Mouse (Mus musculus): Measurements from ENCODE around the gene Trim2. TPM values are rescaled to one million over a fixed set of nuclear protein-coding genes. Genes with fewer than 3 reads are reported as not detected.

Gene Trim2
- polyA plus RNA-seq, 1 experiment from 2014 or later = 8.0 TPM

- Histone ChIP-seq H3K27ac (no peak overlapping the region), H3K36me3 (no peaks in the 10 kb centered on the region), H3K9me3 (no peaks in the 10 kb centered on the region), H3K4me1 (peaks cover 18% of the 10 kb centered on the region; the same call in 1 of the 2 replicates), H3K4me3 (no peak overlapping the region), H3K27me3 (ENCODE audit: insufficient read depth, poor library complexity, severe bottlenecking) (peaks cover 12% of the 10 kb centered on the region; the same call in 1 of the 2 replicates)
- DNase-seq (ENCODE audit: low spot score) = no peak
- 30% methylated on average over 2 of the region's 2 CpGs for WGBS
These were observed 87.4 kb downstream of the Trim2 start for GRCm38 (mm10) chr3:84219166-84219710.

GRCm38 (mm10) chr3:84218498-84218897 is 88.2 kb downstream of the Trim2 start:
- 68% methylated on average over 2 of the region's 2 CpGs for WGBS
- peaks cover 18% of the 10 kb centered on the region; the same call in 1 of the 2 replicates for H3K4me1 ChIP-seq
- DNase-seq (ENCODE audit: low spot score) = no peak
- H3K27ac ChIP-seq = no peak overlapping the region
- H3K4me3 ChIP-seq = no peak overlapping the region
- H3K36me3 ChIP-seq = no peaks in the 10 kb centered on the region
- peaks cover 12% of the 10 kb centered on the region; the same call in 1 of the 2 replicates for H3K27me3 ChIP-seq (ENCODE audit: insufficient read depth, poor library complexity, severe bottlenecking)
- no peaks in the 10 kb centered on the region for H3K9me3 ChIP-seq

GRCm38 (mm10) chr3:84217961-84218351 is 88.7 kb downstream of the Trim2 start:
- Histone ChIP-seq H3K9me3 (no peaks in the 10 kb centered on the region), H3K27ac (no peak overlapping the region), H3K27me3 (ENCODE audit: insufficient read depth, poor library complexity, severe bottlenecking) (peaks cover 12% of the 10 kb centered on the region; the same call in 1 of the 2 replicates), H3K36me3 (no peaks in the 10 kb centered on the region), H3K4me1 (peaks cover 18% of the 10 kb centered on the region; the same call in 1 of the 2 replicates), H3K4me3 (no peak overlapping the region)
- no peak for DNase-seq (ENCODE audit: low spot score)
- 50% methylated on average over 4 of the region's 4 CpGs for WGBS

GRCm38 (mm10) chr3:84217118-84217960 is 89.3 kb downstream of the Trim2 start:
- Histone ChIP-seq H3K4me1 (peaks cover 18% of the 10 kb centered on the region; the same call in 1 of the 2 replicates), H3K4me3 (no peak overlapping the region), H3K27ac (no peak overlapping the region), H3K9me3 (no peaks in the 10 kb centered on the region), H3K27me3 (ENCODE audit: insufficient read depth, poor library complexity, severe bottlenecking) (peaks cover 12% of the 10 kb centered on the region; the same call in 1 of the 2 replicates), H3K36me3 (no peaks in the 10 kb centered on the region)
- DNase-seq (ENCODE audit: low spot score) = no peak
- WGBS = 64% methylated on average over 12 of the region's 12 CpGs

GRCm38 (mm10) chr3:84215743-84216360 is 90.8 kb downstream of the Trim2 start:
- Histone ChIP-seq H3K36me3 (no peaks in the 10 kb centered on the region), H3K27me3 (ENCODE audit: insufficient read depth, poor library complexity, severe bottlenecking) (peaks cover 12% of the 10 kb centered on the region; the same call in 1 of the 2 replicates), H3K9me3 (no peaks in the 10 kb centered on the region), H3K4me3 (no peak overlapping the region), H3K4me1 (peaks cover 14% of the 10 kb centered on the region; the same call in 1 of the 2 replicates), H3K27ac (no peak overlapping the region)
- WGBS = 81% methylated on average over 15 of the region's 15 CpGs
- no peak for DNase-seq (ENCODE audit: low spot score)

- WGBS = 71% methylated on average over 9 of the region's 9 CpGs
- no peak for DNase-seq (ENCODE audit: low spot score)
- no peak overlapping the region for H3K4me3 ChIP-seq
- H3K27me3 ChIP-seq (ENCODE audit: insufficient read depth, poor library complexity, severe bottlenecking) = peaks cover 12% of the 10 kb centered on the region; the same call in 1 of the 2 replicates
- peaks cover 10% of the 10 kb centered on the region; the same call in 1 of the 2 replicates for H3K4me1 ChIP-seq
- H3K36me3 ChIP-seq = no peaks in the 10 kb centered on the region
- H3K9me3 ChIP-seq = no peaks in the 10 kb centered on the region
- H3K27ac ChIP-seq = no peak overlapping the region
These were observed 91.4 kb downstream of the Trim2 start for GRCm38 (mm10) chr3:84215253-84215652.

GRCm38 (mm10) chr3:84214501-84214900 is 92.2 kb downstream of the Trim2 start:
- no peaks in the 10 kb centered on the region for H3K36me3 ChIP-seq
- 82% methylated on average over 6 of the region's 6 CpGs for WGBS
- no peaks in the 10 kb centered on the region for H3K9me3 ChIP-seq
- H3K27ac ChIP-seq = no peak overlapping the region
- no peak for DNase-seq (ENCODE audit: low spot score)
- no peak overlapping the region for H3K4me3 ChIP-seq
- H3K27me3 ChIP-seq (ENCODE audit: insufficient read depth, poor library complexity, severe bottlenecking) = peaks cover 12% of the 10 kb centered on the region; the same call in 1 of the 2 replicates
- 0 out of 2 replicates have a peak, but pooled peaks cover 5% of the 10 kb centered on the region for H3K4me1 ChIP-seq

- Histone ChIP-seq H3K36me3 (no peaks in the 10 kb centered on the region), H3K9me3 (no peaks in the 10 kb centered on the region), H3K27ac (no peak overlapping the region), H3K4me1 (no peaks in the 10 kb centered on the region), H3K27me3 (ENCODE audit: insufficient read depth, poor library complexity, severe bottlenecking) (no peaks in the 10 kb centered on the region), H3K4me3 (no peak overlapping the region)
- 87% methylated on average over 7 of the region's 7 CpGs for WGBS
- DNase-seq (ENCODE audit: low spot score) = no peak
These were observed 95.3 kb downstream of the Trim2 start for GRCm38 (mm10) chr3:84211340-84211875.

GRCm38 (mm10) chr3:84208917-84209513 is 97.7 kb downstream of the Trim2 start:
- DNase-seq (ENCODE audit: low spot score) = no peak
- WGBS = 90% methylated on average over 7 of the region's 7 CpGs
- Histone ChIP-seq H3K4me3 (no peak overlapping the region), H3K27me3 (ENCODE audit: insufficient read depth, poor library complexity, severe bottlenecking) (no peaks in the 10 kb centered on the region), H3K36me3 (no peaks in the 10 kb centered on the region), H3K4me1 (no peaks in the 10 kb centered on the region), H3K9me3 (no peaks in the 10 kb centered on the region), H3K27ac (no peak overlapping the region)

- no peaks in the 10 kb centered on the region for H3K36me3 ChIP-seq
- no peaks in the 10 kb centered on the region for H3K4me1 ChIP-seq
- H3K9me3 ChIP-seq = no peaks in the 10 kb centered on the region
- 87% methylated on average over 7 of the region's 7 CpGs for WGBS
- no peak overlapping the region for H3K4me3 ChIP-seq
- H3K27ac ChIP-seq = no peak overlapping the region
- DNase-seq (ENCODE audit: low spot score) = no peak
- H3K27me3 ChIP-seq (ENCODE audit: insufficient read depth, poor library complexity, severe bottlenecking) = no peaks in the 10 kb centered on the region
These were observed 98.2 kb downstream of the Trim2 start for GRCm38 (mm10) chr3:84208475-84208874.

- no peak for DNase-seq (ENCODE audit: low spot score)
- Histone ChIP-seq H3K4me3 (no peak overlapping the region), H3K4me1 (no peaks in the 10 kb centered on the region), H3K27ac (no peak overlapping the region), H3K27me3 (ENCODE audit: insufficient read depth, poor library complexity, severe bottlenecking) (no peaks in the 10 kb centered on the region), H3K36me3 (no peaks in the 10 kb centered on the region), H3K9me3 (no peaks in the 10 kb centered on the region)
- WGBS = 61% methylated on average over 2 of the region's 2 CpGs
These were observed 99.3 kb downstream of the Trim2 start for GRCm38 (mm10) chr3:84207366-84207765.

GRCm38 (mm10) chr3:84206106-84206505 is 100.6 kb downstream of the Trim2 start:
- H3K36me3 ChIP-seq = no peaks in the 10 kb centered on the region
- H3K27me3 ChIP-seq (ENCODE audit: insufficient read depth, poor library complexity, severe bottlenecking) = no peaks in the 10 kb centered on the region
- no peak for DNase-seq (ENCODE audit: low spot score)
- H3K27ac ChIP-seq = no peak overlapping the region
- no peaks in the 10 kb centered on the region for H3K4me1 ChIP-seq
- 73% methylated on average over 3 of the region's 3 CpGs for WGBS
- no peaks in the 10 kb centered on the region for H3K9me3 ChIP-seq
- H3K4me3 ChIP-seq = no peak overlapping the region

All from heart, embryonic 10.5 days (tissue).